Mouse (Mus musculus) spleen, postnatal 4 days (tissue): ENCODE results near the gene Fam192a.

Source experiments
- DNase-seq, 2 experiments: peaks; one replicate each; pipeline ENCODE4 v3.0.0; 2022; ENCODE audit warnings: low spot score in 2 of 2

Fam192a gene

GRCm38 (mm10) chr8:94601607-94602385 is at the start of gene Fam192a, which contains the start of gene Rspry1:
Gene Fam192a, minus strand, starts transcription at chr8:94601997.
Gene Rspry1, plus strand, starts transcription at chr8:94601937.
- peak; percentile 99 for DNase-seq

DNA sequence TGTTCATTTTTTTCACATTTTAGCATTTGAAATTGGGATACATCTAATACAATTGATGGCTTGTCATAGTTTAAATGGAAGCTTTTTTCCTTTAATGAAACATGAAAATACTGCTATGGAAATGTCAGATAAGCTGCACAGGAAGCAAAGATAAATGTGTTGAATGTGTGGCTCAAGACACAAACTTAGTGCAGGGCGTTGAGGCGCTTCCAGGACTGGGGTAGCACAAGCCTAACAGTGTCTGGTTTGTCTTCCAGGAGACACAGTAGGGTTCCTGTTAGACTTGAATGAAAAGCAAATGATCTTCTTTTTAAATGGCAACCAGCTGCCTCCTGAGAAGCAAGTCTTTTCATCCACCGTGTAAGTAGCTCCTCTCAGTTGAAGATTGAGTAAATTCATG is 47.7 kb upstream of the Fam192a start:
- no peak for DNase-seq

DNA sequence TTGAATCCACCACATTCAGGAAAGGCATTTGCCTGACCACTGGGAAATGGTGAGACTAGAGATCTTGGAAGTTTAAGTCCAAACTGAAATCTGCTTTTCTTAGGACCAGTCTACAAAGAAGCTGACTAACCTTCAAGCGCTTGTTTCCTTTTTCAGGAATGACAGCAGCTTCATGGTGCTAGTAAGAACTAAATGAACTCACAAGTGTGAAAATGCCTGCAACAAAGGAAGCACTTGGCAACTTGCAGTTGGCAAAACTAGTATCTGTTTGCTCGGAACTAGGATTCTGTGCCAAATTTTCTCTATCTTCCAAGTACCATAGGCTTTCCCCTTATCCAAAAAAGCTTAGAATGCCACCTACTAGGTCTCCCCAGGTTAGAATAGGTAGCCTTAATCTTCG is 44.4 kb upstream of the Fam192a start:
- DNase-seq, result no peak

- no peak for DNase-seq
Observed at GRCm38 (mm10) chr8:94645202-94645601, 43.4 kb upstream of the Fam192a start.

GRCm38 (mm10) chr8:94641938-94642337 is 40.1 kb upstream of the Fam192a start:
- DNase-seq, result no peak

- DNase-seq, result no peak
Observed at GRCm38 (mm10) chr8:94641183-94641582, 39.4 kb upstream of the Fam192a start.

- DNase-seq, result no peak
Observed at GRCm38 (mm10) chr8:94634211-94634610, 32.4 kb upstream of the Fam192a start.

DNA sequence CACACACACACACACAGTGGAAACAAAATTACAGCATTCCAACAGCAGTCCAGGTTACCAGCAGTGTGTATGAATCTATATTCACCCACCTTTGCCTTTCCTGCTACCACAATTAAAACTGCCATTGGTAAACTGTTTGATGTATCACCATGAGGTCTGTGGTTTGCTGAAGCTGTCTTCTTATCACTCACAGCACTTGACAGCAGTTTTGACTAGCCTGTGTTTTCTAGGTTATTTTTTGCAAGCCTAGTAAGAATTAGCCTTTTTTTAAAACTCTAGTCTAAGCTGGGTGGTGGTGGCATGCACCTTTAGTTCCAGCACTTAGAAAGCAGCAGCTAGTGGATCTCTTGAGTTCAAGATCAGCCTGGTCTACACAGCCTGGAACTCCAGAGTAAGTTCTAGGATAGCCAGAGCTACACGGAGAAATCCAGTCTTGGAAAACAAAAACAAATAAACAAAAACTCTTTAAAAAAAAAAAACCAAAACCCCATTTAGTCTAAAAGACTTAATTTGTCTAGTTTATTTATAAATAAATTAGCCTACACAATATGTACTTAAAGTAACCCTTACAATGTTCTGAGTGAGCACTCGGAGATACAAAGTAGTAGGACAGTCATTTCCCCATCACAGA is 31.9 kb upstream of the Fam192a start:
- no peak for DNase-seq

DNA sequence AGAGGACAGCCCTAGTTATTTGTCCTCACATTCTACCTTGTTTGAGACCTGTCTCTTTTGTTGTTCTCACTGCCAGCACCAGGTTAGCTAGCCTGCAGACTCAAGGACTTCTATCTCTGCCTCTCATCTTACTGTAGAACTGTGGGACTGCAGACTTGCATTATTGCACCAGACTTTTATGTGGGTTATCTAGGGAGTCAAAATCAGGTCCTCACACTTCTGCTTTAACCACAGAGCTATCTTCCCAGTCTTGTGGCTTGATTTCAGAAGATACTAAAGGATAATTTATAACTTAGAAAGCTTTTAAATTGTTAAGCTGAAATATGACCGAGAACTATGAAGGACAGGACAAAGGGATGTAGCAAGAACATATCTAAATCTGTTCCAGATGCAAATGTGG is 23.1 kb upstream of the Fam192a start:
- DNase-seq, result no peak

DNA sequence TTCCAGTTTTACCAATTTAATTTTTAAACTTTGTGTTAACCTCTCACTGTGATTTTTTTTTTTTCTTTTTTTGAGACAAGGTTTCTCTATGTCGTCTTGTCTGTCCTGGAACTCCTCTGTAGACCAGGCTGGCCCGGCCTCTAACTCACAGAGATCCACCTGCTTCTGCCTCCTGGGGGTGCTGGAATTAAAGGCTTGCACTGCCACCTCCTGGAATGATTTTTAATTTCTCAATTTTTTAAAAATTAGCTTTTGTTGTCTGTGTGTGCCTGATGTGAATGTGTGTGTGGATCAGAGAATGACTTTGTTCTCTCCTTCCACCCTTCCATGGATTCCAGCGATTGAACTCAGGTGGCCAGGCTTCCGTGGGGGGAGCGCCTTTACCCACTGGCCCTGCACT is 5.3 kb upstream of the Fam192a start:
- DNase-seq, result no peak

DNA sequence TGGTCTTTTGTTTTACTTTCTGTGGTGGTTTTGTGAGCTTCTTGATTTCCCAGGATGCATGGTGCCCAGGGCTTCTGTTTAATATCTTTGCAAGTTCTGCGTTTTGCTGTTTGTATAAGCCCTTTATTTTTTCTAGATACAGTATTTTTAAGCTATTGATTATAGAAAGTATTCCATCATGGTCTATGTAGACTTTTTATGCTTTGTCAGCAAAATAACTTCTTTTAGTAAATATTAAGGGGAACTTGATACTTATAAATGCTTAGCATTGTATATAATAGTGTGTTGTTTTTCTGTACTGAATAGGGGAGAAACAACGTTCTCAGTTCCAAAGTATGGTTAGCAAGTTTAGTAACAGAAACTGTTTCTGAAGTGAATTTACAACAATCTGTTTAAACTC is 2.2 kb upstream of the Fam192a start:
- DNase-seq, result peak in 1 of 2 experiments; percentile 12

DNA sequence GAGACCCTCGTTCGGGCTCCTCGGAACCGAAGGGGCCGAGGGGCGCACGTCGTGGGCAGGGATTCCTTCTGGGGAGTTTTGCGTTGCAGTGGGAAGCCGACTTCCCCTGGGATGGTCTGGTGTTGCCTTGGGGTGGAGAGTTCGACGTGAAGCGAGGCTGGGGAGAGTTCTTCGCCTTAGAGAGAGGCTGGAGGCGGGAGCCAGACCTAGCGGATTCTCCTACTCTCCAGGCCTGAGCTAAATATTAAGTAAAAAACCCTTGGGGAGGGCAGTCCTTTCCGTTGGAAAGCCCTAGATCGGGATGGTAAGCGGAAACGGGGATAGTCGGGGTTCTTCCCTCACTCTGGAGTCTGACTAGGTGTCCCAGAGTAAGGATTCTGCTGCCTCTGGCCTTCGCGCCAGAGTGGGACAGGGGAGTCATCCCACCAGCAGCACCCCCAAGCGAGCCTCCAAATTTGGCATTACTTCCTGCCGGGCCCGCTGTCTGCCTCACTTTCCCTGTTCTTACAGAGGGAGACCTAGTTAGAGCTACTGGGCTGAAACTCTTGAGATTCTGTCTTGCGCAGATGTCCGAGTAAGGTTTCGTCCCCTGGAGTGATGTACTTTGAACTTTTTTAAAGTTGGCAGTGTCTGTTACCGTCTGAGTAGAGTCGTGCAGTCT is 804 bp upstream of the Fam192a start:
- DNase-seq, result peak in 1 of 2 experiments; percentile 68

GRCm38 (mm10) chr8:94601034-94601606 is 677 bp downstream of the Fam192a start:
- DNase-seq, result peak; percentile 32 to 79

GRCm38 (mm10) chr8:94600478-94600877 is 1.3 kb downstream of the Fam192a start:
- no peak for DNase-seq

DNA sequence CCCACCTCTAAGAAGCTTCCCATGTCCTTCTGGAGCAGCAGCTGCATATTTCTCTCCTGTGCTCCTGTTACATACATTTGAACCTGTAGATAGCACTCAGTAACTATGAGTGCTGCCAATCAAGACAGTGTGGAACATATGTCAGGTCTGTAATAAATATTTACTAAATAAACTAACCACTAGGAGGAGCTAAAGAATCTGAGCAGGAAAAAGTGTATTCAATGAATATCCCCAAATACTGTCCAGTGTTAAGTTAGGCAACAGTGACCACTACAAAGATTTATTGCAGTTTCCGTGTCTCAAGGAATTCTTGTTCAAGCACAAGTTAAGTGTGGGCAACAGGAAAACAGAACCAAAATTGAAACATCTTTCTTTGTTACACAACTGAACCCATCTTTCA is 7.6 kb downstream of the Fam192a start:
- DNase-seq, result no peak

DNA sequence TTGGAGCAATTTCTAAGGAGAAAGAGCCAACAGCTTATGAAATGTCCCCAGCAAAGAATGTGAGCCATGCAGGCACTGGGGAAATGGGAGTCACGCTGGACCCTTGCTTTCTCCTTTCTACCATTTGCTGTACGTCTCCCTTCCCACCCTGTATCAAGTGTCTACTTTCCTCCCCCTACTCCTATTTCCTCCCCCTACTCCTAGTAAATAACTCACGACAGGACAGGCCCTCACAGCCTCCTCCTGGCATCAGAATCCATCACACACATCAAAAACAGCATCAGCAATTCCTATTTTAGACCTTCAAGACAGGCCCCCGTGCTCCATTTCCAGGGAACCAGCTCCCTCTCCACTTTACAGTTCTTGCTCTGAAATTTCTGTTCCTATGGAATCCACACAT is 10.1 kb downstream of the Fam192a start:
- no peak for DNase-seq

- peak in 1 of 2 experiments; percentile 30 for DNase-seq
Observed at GRCm38 (mm10) chr8:94584238-94584817, 17.5 kb downstream of the Fam192a start.

- no peak for DNase-seq
Observed at GRCm38 (mm10) chr8:94582569-94582968, 19.2 kb downstream of the Fam192a start.

GRCm38 (mm10) chr8:94581820-94582483 is 19.8 kb downstream of the Fam192a start:
- DNase-seq, result no peak

DNA sequence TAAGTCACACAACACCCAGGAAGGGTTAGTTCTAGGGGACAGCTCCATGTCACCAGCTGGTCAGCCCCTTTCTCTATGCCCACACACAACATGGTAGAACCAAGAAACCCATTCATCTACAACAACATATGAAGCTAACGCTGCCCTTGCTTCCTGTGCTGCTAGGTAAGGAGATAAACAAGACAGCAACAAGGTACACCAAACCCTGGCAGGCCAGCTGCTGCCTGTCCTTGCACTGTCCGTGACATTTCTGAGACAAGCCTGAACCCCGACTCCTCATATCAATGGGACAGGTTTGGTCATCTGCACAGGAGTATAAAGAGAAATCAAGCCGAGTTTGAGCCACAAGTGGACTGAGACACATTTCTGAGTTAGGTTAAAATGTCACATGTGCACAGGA is 26.6 kb downstream of the Fam192a start:
- no peak for DNase-seq

DNA sequence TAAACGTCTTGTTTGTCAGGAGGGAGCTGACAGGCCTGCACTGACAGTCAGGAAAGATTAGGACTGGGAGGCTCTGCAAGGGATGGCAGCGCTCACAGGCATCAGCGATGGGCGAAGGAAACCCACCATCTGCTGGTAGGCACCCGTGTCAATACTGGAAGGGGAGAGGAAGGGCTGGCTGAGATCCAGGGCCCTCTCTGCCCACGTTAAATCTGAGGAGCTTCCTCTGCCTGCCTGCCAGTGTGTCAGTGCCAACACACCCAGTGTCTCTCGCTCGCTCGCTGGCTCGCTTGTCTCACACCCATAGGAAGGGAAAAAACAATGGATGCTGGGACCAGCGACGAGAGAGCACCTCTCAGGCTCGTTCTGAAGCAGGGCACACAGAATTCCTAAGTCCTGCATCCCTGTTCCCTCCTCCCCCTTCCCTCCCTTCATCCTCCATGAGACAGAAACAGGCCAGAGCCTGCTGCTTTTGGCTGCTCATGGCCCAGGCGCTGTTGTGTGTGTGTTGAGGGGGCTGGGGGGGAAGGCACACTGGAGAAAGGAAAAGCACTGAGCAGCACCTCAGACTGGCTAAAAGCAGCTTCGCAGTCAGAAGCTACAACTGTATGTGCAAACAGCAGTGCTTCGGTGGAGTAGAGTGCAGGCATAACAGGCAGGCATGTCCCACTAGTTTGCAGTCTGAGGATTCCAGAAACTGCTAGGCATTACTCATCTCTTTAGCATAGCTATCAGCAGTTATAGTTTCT is 27.5 kb downstream of the Fam192a start:
- no peak for DNase-seq
